Mouse (Mus musculus): ENCODE measurements around the gene Car9. TPM values are rescaled to one million over a fixed set of nuclear protein-coding genes. Genes with fewer than 3 reads are reported as not detected.

Gene Car9
- polyA plus RNA-seq, 1 experiment = 2.0 TPM

- no peak overlapping the region for H3K4me3 ChIP-seq (ENCODE audit: insufficient read depth, low read length)
- no peaks in the 10 kb centered on the region; the same call in 1 of the 2 replicates for H3K4me1 ChIP-seq (ENCODE audit: control insufficient read depth, insufficient read depth, low read length)
- no peak overlapping the region for H3K27ac ChIP-seq (ENCODE audit: insufficient read depth, low read length)
- no peak for TF ChIP-seq CTCF (IDR thresholded peaks at IDR 0.05; ENCODE audit: borderline replicate concordance, insufficient read depth, low read length)
- no peak for TF ChIP-seq POLR2A (IDR thresholded peaks at IDR 0.05; ENCODE audit: low read depth, low read length)
These were observed 3.3 kb upstream of the Car9 start for GRCm38 (mm10) chr4:43503506-43503905.

GRCm38 (mm10) chr4:43504269-43504668 lies 2.5 kb upstream of the Car9 start:
- H3K4me3 ChIP-seq (ENCODE audit: insufficient read depth, low read length) = no peak overlapping the region
- no peak for TF ChIP-seq POLR2A (IDR thresholded peaks at IDR 0.05; ENCODE audit: low read depth, low read length)
- TF ChIP-seq CTCF (IDR thresholded peaks at IDR 0.05; ENCODE audit: borderline replicate concordance, insufficient read depth, low read length) = no peak

GRCm38 (mm10) chr4:43506074-43506473 lies 692 bp upstream of the Car9 start:
- TF ChIP-seq CTCF (IDR thresholded peaks at IDR 0.05; ENCODE audit: borderline replicate concordance, insufficient read depth, low read length) (no peak), POLR2A (IDR thresholded peaks at IDR 0.05; ENCODE audit: low read depth, low read length) (no peak)

More at GRCm38 (mm10) chr4:43504269-43504668, 2.5 kb upstream of the Car9 start:
- H3K27ac ChIP-seq (ENCODE audit: insufficient read depth, low read length) = no peak overlapping the region
- H3K4me1 ChIP-seq (ENCODE audit: control insufficient read depth, insufficient read depth, low read length) = no peaks in the 10 kb centered on the region; the same call in 1 of the 2 replicates

GRCm38 (mm10) chr4:43507938-43508665 lies 1.3 kb downstream of the Car9 start:
- Histone ChIP-seq H3K4me3 (ENCODE audit: insufficient read depth, low read length) (peak overlapping the region; percentile 35), H3K27ac (ENCODE audit: insufficient read depth, low read length) (no peak overlapping the region)

More at GRCm38 (mm10) chr4:43506074-43506473, 692 bp upstream of the Car9 start:
- no peak overlapping the region for H3K27ac ChIP-seq (ENCODE audit: insufficient read depth, low read length)
- H3K4me1 ChIP-seq (ENCODE audit: control insufficient read depth, insufficient read depth, low read length) = no peaks in the 10 kb centered on the region; the same call in 1 of the 2 replicates
- no peak overlapping the region for H3K4me3 ChIP-seq (ENCODE audit: insufficient read depth, low read length)

GRCm38 (mm10) chr4:43508666-43508997 lies 1.9 kb downstream of the Car9 start:
- Histone ChIP-seq H3K4me1 (ENCODE audit: control insufficient read depth, insufficient read depth, low read length) (no peaks in the 10 kb centered on the region; the same call in 1 of the 2 replicates), H3K4me3 (ENCODE audit: insufficient read depth, low read length) (peak overlapping the region; percentile 35), H3K27ac (ENCODE audit: insufficient read depth, low read length) (no peak overlapping the region)
- TF ChIP-seq CTCF (IDR thresholded peaks at IDR 0.05; ENCODE audit: borderline replicate concordance, insufficient read depth, low read length) = no peak
- TF ChIP-seq POLR2A (IDR thresholded peaks at IDR 0.05; ENCODE audit: low read depth, low read length) = peak; percentile 87

More at GRCm38 (mm10) chr4:43507938-43508665, 1.3 kb downstream of the Car9 start:
- TF ChIP-seq POLR2A (IDR thresholded peaks at IDR 0.05; ENCODE audit: low read depth, low read length) (0 out of 2 replicates have a peak, but pooled peaks have one; percentile 8), CTCF (IDR thresholded peaks at IDR 0.05; ENCODE audit: borderline replicate concordance, insufficient read depth, low read length) (no peak)
- H3K4me1 ChIP-seq (ENCODE audit: control insufficient read depth, insufficient read depth, low read length) = no peaks in the 10 kb centered on the region; the same call in 1 of the 2 replicates

GRCm38 (mm10) chr4:43509109-43509508 lies 2.3 kb downstream of the Car9 start:
- no peak for TF ChIP-seq POLR2A (IDR thresholded peaks at IDR 0.05; ENCODE audit: low read depth, low read length)
- TF ChIP-seq CTCF (IDR thresholded peaks at IDR 0.05; ENCODE audit: borderline replicate concordance, insufficient read depth, low read length) = no peak
- H3K4me1 ChIP-seq (ENCODE audit: control insufficient read depth, insufficient read depth, low read length) = no peaks in the 10 kb centered on the region; the same call in 1 of the 2 replicates
- no peak overlapping the region for H3K4me3 ChIP-seq (ENCODE audit: insufficient read depth, low read length)
- no peak overlapping the region for H3K27ac ChIP-seq (ENCODE audit: insufficient read depth, low read length)

- Histone ChIP-seq H3K4me3 (ENCODE audit: insufficient read depth, low read length) (no peak overlapping the region), H3K4me1 (ENCODE audit: control insufficient read depth, insufficient read depth, low read length) (no peaks in the 10 kb centered on the region; the same call in 1 of the 2 replicates), H3K27ac (ENCODE audit: insufficient read depth, low read length) (no peak overlapping the region)
- TF ChIP-seq POLR2A (IDR thresholded peaks at IDR 0.05; ENCODE audit: low read depth, low read length) (peak; percentile 50), CTCF (IDR thresholded peaks at IDR 0.05; ENCODE audit: borderline replicate concordance, insufficient read depth, low read length) (no peak)
These were observed 5.1 kb downstream of the Car9 start for GRCm38 (mm10) chr4:43511675-43512454.

GRCm38 (mm10) chr4:43512653-43513052 lies 5.9 kb downstream of the Car9 start:
- no peaks in the 10 kb centered on the region; the same call in 1 of the 2 replicates for H3K4me1 ChIP-seq (ENCODE audit: control insufficient read depth, insufficient read depth, low read length)
- no peak overlapping the region for H3K4me3 ChIP-seq (ENCODE audit: insufficient read depth, low read length)
- TF ChIP-seq POLR2A (IDR thresholded peaks at IDR 0.05; ENCODE audit: low read depth, low read length) = no peak; the same call in 1 of the 2 replicates
- TF ChIP-seq CTCF (IDR thresholded peaks at IDR 0.05; ENCODE audit: borderline replicate concordance, insufficient read depth, low read length) = no peak
- H3K27ac ChIP-seq (ENCODE audit: insufficient read depth, low read length) = no peak overlapping the region

- Histone ChIP-seq H3K4me1 (ENCODE audit: control insufficient read depth, insufficient read depth, low read length) (no peaks in the 10 kb centered on the region), H3K4me3 (ENCODE audit: insufficient read depth, low read length) (no peak overlapping the region), H3K27ac (ENCODE audit: insufficient read depth, low read length) (no peak overlapping the region)
- TF ChIP-seq CTCF (IDR thresholded peaks at IDR 0.05; ENCODE audit: borderline replicate concordance, insufficient read depth, low read length) = no peak
- peak; percentile 39 for TF ChIP-seq POLR2A (IDR thresholded peaks at IDR 0.05; ENCODE audit: low read depth, low read length)
These were observed 6.5 kb downstream of the Car9 start for GRCm38 (mm10) chr4:43513300-43513699.
